Comparison of ENCODE assay signal across 10 mouse cellular contexts in the genomic region with DNA sequence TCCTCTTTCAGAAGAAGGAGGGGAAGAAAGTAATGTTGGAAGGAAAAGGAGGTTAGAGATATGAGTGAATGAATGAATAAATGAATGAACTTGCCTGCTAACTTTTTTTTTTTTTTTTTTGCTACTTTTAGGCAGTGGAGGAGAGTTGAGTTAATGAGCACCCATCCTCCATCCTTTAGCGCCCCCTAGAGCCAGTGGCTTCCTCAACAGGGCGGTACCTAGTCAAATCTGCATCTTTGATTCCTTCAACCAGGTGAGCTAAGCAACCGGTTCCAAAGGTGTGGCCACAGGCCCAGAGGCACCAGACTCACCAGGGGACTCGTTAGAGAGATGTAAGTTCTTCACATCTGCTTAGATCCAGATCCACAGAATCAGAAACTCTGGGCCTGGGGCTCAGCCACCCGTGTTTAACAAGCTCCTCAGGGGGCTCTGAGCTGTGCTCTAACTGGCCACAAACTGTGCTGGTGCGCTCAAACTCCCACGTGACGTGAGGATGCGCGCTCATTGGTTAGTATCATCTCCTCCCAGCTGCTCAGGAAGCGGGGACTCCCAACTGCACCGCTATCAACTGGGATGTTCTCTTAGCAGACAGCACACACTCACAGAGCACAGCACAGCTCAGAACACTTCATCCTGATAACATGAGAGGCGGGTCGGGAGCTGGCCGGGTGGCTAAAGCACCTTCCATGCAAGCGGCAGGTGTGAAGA.
DNase-seq lines count a peak whose midpoint lies in the region; ATAC-seq and TF ChIP-seq lines count a peak whose summit lies in the region.
"Had no signal": no experiment of that assay in that cellular context is flagged by ENCODE, and none has a peak within 500 bp of the region (broad histone marks: within the 10 kb centered on the region; RNA-seq: fewer than 3 reads in every experiment).

No protein-coding gene starts in this region.

- WGBS in hindbrain, embryonic 10.5 days = 56% methylated on average over 16 of the region's 16 CpGs
- WGBS in hindbrain, embryonic 14.5 days = 51% methylated on average over 16 of the region's 16 CpGs
- WGBS in midbrain, embryonic 12.5 days = 62% methylated on average over 16 of the region's 16 CpGs
- WGBS in forebrain, embryonic 15.5 days = 62% methylated on average over 16 of the region's 16 CpGs

- H3K27ac ChIP-seq in hindbrain, embryonic 10.5 days = no peak overlapping the region
- no peak overlapping the region for H3K27ac ChIP-seq in hindbrain, embryonic 14.5 days
- no peak overlapping the region for H3K27ac ChIP-seq in MEL (ENCODE audit: control insufficient read depth, low read depth, low read length)
- no peak overlapping the region for H3K27ac ChIP-seq in midbrain, embryonic 12.5 days (replicated peaks)
- H3K27ac ChIP-seq in forebrain, embryonic 15.5 days (replicated peaks) = no peak overlapping the region
- H3K27ac ChIP-seq: limb, embryonic 13.5 days; neural tube, embryonic 13.5 days had no signal

- H3K79me2 ChIP-seq in MEL (ENCODE audit: control insufficient read depth, insufficient read depth, low read length, poor library complexity) = no peaks in the 10 kb centered on the region

- peak; percentile 4 for TF ChIP-seq RAD21 in MEL (IDR thresholded peaks at IDR 0.05; ENCODE audit: low read depth, low read length)

- H3K4me1 ChIP-seq in hindbrain, embryonic 10.5 days (replicated peaks) = peaks cover 14% of the 10 kb centered on the region
- H3K4me1 ChIP-seq in hindbrain, embryonic 14.5 days (replicated peaks; ENCODE audit: control insufficient read depth, insufficient read depth, low read length) = no peaks in the 10 kb centered on the region
- no peaks in the 10 kb centered on the region for H3K4me1 ChIP-seq in MEL (ENCODE audit: control insufficient read depth in 1 of 2, insufficient read depth in 2 of 2, low read length in 2 of 2)
- H3K4me1 ChIP-seq in midbrain, embryonic 12.5 days = no peaks in the 10 kb centered on the region
- peaks cover 3% of the 10 kb centered on the region for H3K4me1 ChIP-seq in forebrain, embryonic 15.5 days

- intact Hi-C loops in gastrocnemius, postnatal 36 days (cut with DNase I) = no loop called here

- TF ChIP-seq POLR2A in MEL (IDR thresholded peaks at IDR 0.05; ENCODE audit: control insufficient read depth in 1 of 2, insufficient read depth in 1 of 2, low read depth in 1 of 2, low read length in 2 of 2, poor library complexity in 1 of 2) = no peak

- peak; percentile 26 for DNase-seq in hindbrain, embryonic 10.5 days (ENCODE audit: low spot score)
- DNase-seq in hindbrain, embryonic 14.5 days (ENCODE audit: low spot score) = no peak
- peak; percentile 39 for DNase-seq in A20 (ENCODE audit: low read depth, low spot score)
- DNase-seq in MEL (ENCODE audit: low read depth, low spot score) = no peak
- no peak for DNase-seq in gastrocnemius, postnatal 36 days
- DNase-seq in layer of hippocampus, adult 9-11 months = no peak

- TF ChIP-seq EP300 in MEL (IDR thresholded peaks at IDR 0.05; ENCODE audit: low read depth in 1 of 2, low read length in 2 of 2) = no peak

- no peak overlapping the region for H3K9ac ChIP-seq in hindbrain, embryonic 14.5 days
- H3K9ac ChIP-seq in MEL (ENCODE audit: control insufficient read depth, low read depth, low read length, poor library complexity, severe bottlenecking) = no peak overlapping the region
- no peak overlapping the region for H3K9ac ChIP-seq in midbrain, embryonic 12.5 days (replicated peaks)
- no peak overlapping the region for H3K9ac ChIP-seq in forebrain, embryonic 15.5 days (replicated peaks)
- H3K9ac ChIP-seq: limb, embryonic 13.5 days; neural tube, embryonic 13.5 days had no signal

- TF ChIP-seq CTCF in MEL (IDR thresholded peaks at IDR 0.05 in 2 of 3, conservative IDR thresholded peaks at IDR 0.05 in 1 of 3; ENCODE audit: control insufficient read depth in 1 of 3, insufficient read depth in 1 of 3, low read depth in 2 of 3, low read length in 3 of 3, poor library complexity in 1 of 3, severe bottlenecking in 1 of 3) = peak; percentile 5 to 13 (median 8); a peak in 1 of 6 replicates

- no peak overlapping the region for H3K4me2 ChIP-seq in hindbrain, embryonic 14.5 days (replicated peaks)
- 0 out of 2 replicates have a peak overlapping the region, but pooled peaks have one; percentile 5 for H3K4me2 ChIP-seq in midbrain, embryonic 12.5 days (replicated peaks)
- no peak overlapping the region for H3K4me2 ChIP-seq in forebrain, embryonic 15.5 days (replicated peaks)
- H3K4me2 ChIP-seq: limb, embryonic 13.5 days; neural tube, embryonic 13.5 days had no signal

- H3K4me3 ChIP-seq in hindbrain, embryonic 10.5 days = no peak overlapping the region
- H3K4me3 ChIP-seq in hindbrain, embryonic 14.5 days (replicated peaks; ENCODE audit: low read length) = no peak overlapping the region
- no peak overlapping the region for H3K4me3 ChIP-seq in MEL (ENCODE audit: control insufficient read depth in 1 of 2, insufficient read depth in 1 of 2, low read depth in 2 of 2, low read length in 2 of 2)
- H3K4me3 ChIP-seq in midbrain, embryonic 12.5 days = no peak overlapping the region
- H3K4me3 ChIP-seq in forebrain, embryonic 15.5 days = no peak overlapping the region
- H3K4me3 ChIP-seq: limb, embryonic 13.5 days; neural tube, embryonic 13.5 days had no signal

- H3K9me3 ChIP-seq in hindbrain, embryonic 10.5 days = no peaks in the 10 kb centered on the region
- H3K9me3 ChIP-seq in hindbrain, embryonic 14.5 days (ENCODE audit: control insufficient read depth, low read length) = no peaks in the 10 kb centered on the region
- no peaks in the 10 kb centered on the region for H3K9me3 ChIP-seq in MEL (replicated peaks; ENCODE audit: insufficient read depth, low read length)
- no peaks in the 10 kb centered on the region for H3K9me3 ChIP-seq in midbrain, embryonic 12.5 days
- no peaks in the 10 kb centered on the region for H3K9me3 ChIP-seq in forebrain, embryonic 15.5 days
- H3K9me3 ChIP-seq: neural tube, embryonic 13.5 days had no signal

- no peak for ATAC-seq in hindbrain, embryonic 14.5 days (ENCODE audit: low FRiP score)
- ATAC-seq in midbrain, embryonic 12.5 days (ENCODE audit: low FRiP score, low read depth) = no peak
- ATAC-seq in forebrain, embryonic 15.5 days (replicated peaks) = no peak

- H3K36me3 ChIP-seq in hindbrain, embryonic 10.5 days = no peaks in the 10 kb centered on the region
- no peaks in the 10 kb centered on the region for H3K36me3 ChIP-seq in hindbrain, embryonic 14.5 days (replicated peaks; ENCODE audit: control insufficient read depth, insufficient read depth)
- H3K36me3 ChIP-seq in MEL (ENCODE audit: control insufficient read depth in 1 of 2, insufficient read depth in 2 of 2, low read length in 2 of 2) = no peaks in the 10 kb centered on the region
- no peaks in the 10 kb centered on the region for H3K36me3 ChIP-seq in midbrain, embryonic 12.5 days
- no peaks in the 10 kb centered on the region for H3K36me3 ChIP-seq in forebrain, embryonic 15.5 days
- H3K36me3 ChIP-seq: limb, embryonic 13.5 days; neural tube, embryonic 13.5 days had no signal

- H3K27me3 ChIP-seq in hindbrain, embryonic 10.5 days (ENCODE audit: insufficient read depth, poor library complexity, severe bottlenecking) = peaks cover 8% of the 10 kb centered on the region; the same call in 1 of the 2 replicates
- no peaks in the 10 kb centered on the region for H3K27me3 ChIP-seq in hindbrain, embryonic 14.5 days (ENCODE audit: control insufficient read depth, insufficient read depth, low read length)
- H3K27me3 ChIP-seq in MEL (ENCODE audit: control insufficient read depth in 1 of 2, insufficient read depth in 2 of 2, low read length in 2 of 2) = no peaks in the 10 kb centered on the region
- H3K27me3 ChIP-seq in midbrain, embryonic 12.5 days = peaks cover 4% of the 10 kb centered on the region; the same call in 1 of the 2 replicates
- no peaks in the 10 kb centered on the region for H3K27me3 ChIP-seq in forebrain, embryonic 15.5 days
- H3K27me3 ChIP-seq: limb, embryonic 13.5 days; neural tube, embryonic 13.5 days had no signal

TF ChIP-seq in MEL, 35 proteins besides CTCF, POLR2A, EP300 and RAD21:
- TF ChIP-seq MAX (IDR thresholded peaks at IDR 0.05; ENCODE audit: low read length) (no peak), ZKSCAN1 (IDR thresholded peaks at IDR 0.05; ENCODE audit: low read depth, low read length) (no peak), USF2 (IDR thresholded peaks at IDR 0.05; ENCODE audit: borderline replicate concordance in 1 of 2, insufficient read depth in 1 of 2, low read depth in 1 of 2, low read length in 2 of 2) (no peak), MXI1 (IDR thresholded peaks at IDR 0.05; ENCODE audit: low read depth, low read length) (no peak), SIN3A (IDR thresholded peaks at IDR 0.05; ENCODE audit: low read length) (no peak), SMC3 (IDR thresholded peaks at IDR 0.05; ENCODE audit: low read depth, low read length) (no peak), USF1 (IDR thresholded peaks at IDR 0.05; ENCODE audit: low read depth, low read length) (no peak), BHLHE40 (IDR thresholded peaks at IDR 0.05; ENCODE audit: borderline replicate concordance, low read depth, low read length) (no peak), MAZ (IDR thresholded peaks at IDR 0.05; ENCODE audit: low read depth, low read length) (no peak), JUND (IDR thresholded peaks at IDR 0.05; ENCODE audit: low read depth, low read length) (no peak), E2F4 (IDR thresholded peaks at IDR 0.05; ENCODE audit: borderline replicate concordance, low read depth, low read length) (no peak), TCF12 (IDR thresholded peaks at IDR 0.05; ENCODE audit: low read depth, low read length) (no peak), ZC3H11A (IDR thresholded peaks at IDR 0.05; ENCODE audit: low read depth, low read length) (no peak)

Comparison
In these comparisons a context has a peak if more than half of its experiments do, and no peak if none do; other contexts are left out.
1. DNase-seq: peak in hindbrain, embryonic 10.5 days (single experiment) and A20 (single experiment); none in hindbrain, embryonic 14.5 days (single experiment), MEL (single experiment), gastrocnemius, postnatal 36 days (0 of 2) and layer of hippocampus, adult 9-11 months (single experiment).